Mouse (Mus musculus): Measurements from ENCODE around the gene Prr13. TPM values are rescaled to one million over a fixed set of nuclear protein-coding genes. Genes with fewer than 3 reads are reported as not detected.
A peak's percentile ranks its signal among the peaks of the same experiment; 100 is the strongest.

Prr13 gene
- total and polyA plus RNA-seq, 3 experiments, result 17.3 to 73.3 TPM; not detected in 1

- Histone ChIP-seq H3K36me3 (ENCODE audit: control insufficient read depth in 1 of 2, insufficient read depth in 2 of 2, low read length in 2 of 2) (peaks cover 39 to 41% of the 10 kb centered on the region in 2 experiments), H3K9me3 (replicated peaks; ENCODE audit: insufficient read depth, low read length) (no peaks in the 10 kb centered on the region), H3K4me3 (ENCODE audit: control insufficient read depth in 1 of 2, insufficient read depth in 1 of 2, low read depth in 2 of 2, low read length in 2 of 2) (peak overlapping the region; percentile 5 to 81; a peak in 3 of 4 replicates), H3K27me3 (ENCODE audit: control insufficient read depth in 1 of 2, insufficient read depth in 2 of 2, low read length in 2 of 2) (no peaks in the 10 kb centered on the region), H3K79me2 (ENCODE audit: control insufficient read depth, insufficient read depth, low read length, poor library complexity) (peaks cover 42% of the 10 kb centered on the region), H3K27ac (ENCODE audit: control insufficient read depth, low read depth, low read length) (no peak overlapping the region), H3K4me1 (ENCODE audit: control insufficient read depth in 1 of 2, insufficient read depth in 2 of 2, low read length in 2 of 2) (peaks cover 6 to 9% of the 10 kb centered on the region in 2 experiments; a peak in 2 of 4 replicates), H3K9ac (ENCODE audit: control insufficient read depth, low read depth, low read length, poor library complexity, severe bottlenecking) (peak overlapping the region; percentile 99)
- TF ChIP-seq CHD1 (IDR thresholded peaks at IDR 0.05; ENCODE audit: low read depth, low read length) (peak; percentile 30; the same call in 1 of the 2 replicates), TAL1 (IDR thresholded peaks at IDR 0.05; ENCODE audit: low read length) (no peak), ZNF384 (IDR thresholded peaks at IDR 0.05; ENCODE audit: low read depth, low read length) (0 out of 2 replicates have a peak, but pooled peaks have one; percentile 20), MAX (IDR thresholded peaks at IDR 0.05; ENCODE audit: low read length) (0 out of 2 replicates have a peak, but pooled peaks have one; percentile 20), KAT2A (conservative IDR thresholded peaks at IDR 0.05; ENCODE audit: low read depth, low read length) (no peak), ZC3H11A (IDR thresholded peaks at IDR 0.05; ENCODE audit: low read depth, low read length) (no peak), MYC (IDR thresholded peaks at IDR 0.05; ENCODE audit: low read depth, low read length) (no peak), USF1 (IDR thresholded peaks at IDR 0.05; ENCODE audit: low read depth, low read length) (no peak), MXI1 (IDR thresholded peaks at IDR 0.05; ENCODE audit: low read depth, low read length) (peak; percentile 58; the same call in 1 of the 2 replicates), HCFC1 (IDR thresholded peaks at IDR 0.05; ENCODE audit: low read depth, low read length) (0 out of 2 replicates have a peak, but pooled peaks have one; percentile 29), POLR2AphosphoS5 (IDR thresholded peaks at IDR 0.05; ENCODE audit: borderline replicate concordance, low read depth, low read length) (no peak), SIN3A (IDR thresholded peaks at IDR 0.05; ENCODE audit: low read length) (peak; percentile 14)
- DNase-seq (ENCODE audit: low read depth, low spot score), result no peak
These were observed 12.9 kb downstream of the Prr13 start for GRCm38 (mm10) chr15:102471727-102472126.

GRCm38 (mm10) chr15:102473246-102473645 is 14.4 kb downstream of the Prr13 start:
- TF ChIP-seq ETS1 (IDR thresholded peaks at IDR 0.05; ENCODE audit: low read depth, low read length), result no peak
- 0 out of 2 replicates have a peak, but pooled peaks have one; percentile 8 for TF ChIP-seq NRF1 (IDR thresholded peaks at IDR 0.05; ENCODE audit: insufficient read depth, low read depth, low read length, poor library complexity, severe bottlenecking)
- no peak overlapping the region for H3K4me3 ChIP-seq (ENCODE audit: control insufficient read depth in 1 of 2, insufficient read depth in 1 of 2, low read depth in 2 of 2, low read length in 2 of 2)
- peak overlapping the region; percentile 22; the same call in 1 of the 2 replicates for H3K9ac ChIP-seq (ENCODE audit: control insufficient read depth, low read depth, low read length, poor library complexity, severe bottlenecking)
- H3K79me2 ChIP-seq (ENCODE audit: control insufficient read depth, insufficient read depth, low read length, poor library complexity), result peaks cover 47% of the 10 kb centered on the region
- no peak overlapping the region for H3K27ac ChIP-seq (ENCODE audit: control insufficient read depth, low read depth, low read length)
- H3K4me1 ChIP-seq (ENCODE audit: control insufficient read depth in 1 of 2, insufficient read depth in 2 of 2, low read length in 2 of 2), result peaks cover 6 to 9% of the 10 kb centered on the region in 2 experiments; a peak in 2 of 4 replicates
- no peaks in the 10 kb centered on the region for H3K9me3 ChIP-seq (replicated peaks; ENCODE audit: insufficient read depth, low read length)
- H3K36me3 ChIP-seq (ENCODE audit: control insufficient read depth in 1 of 2, insufficient read depth in 2 of 2, low read length in 2 of 2), result peaks cover 43 to 46% of the 10 kb centered on the region in 2 experiments
- DNase-seq (ENCODE audit: low read depth, low spot score), result no peak
- H3K27me3 ChIP-seq (ENCODE audit: control insufficient read depth in 1 of 2, insufficient read depth in 2 of 2, low read length in 2 of 2), result no peaks in the 10 kb centered on the region

GRCm38 (mm10) chr15:102474520-102474919 is 15.7 kb downstream of the Prr13 start:
- peaks cover 40 to 57% of the 10 kb centered on the region in 2 experiments for H3K36me3 ChIP-seq (ENCODE audit: control insufficient read depth in 1 of 2, insufficient read depth in 2 of 2, low read length in 2 of 2)
- TF ChIP-seq USF2 (IDR thresholded peaks at IDR 0.05; ENCODE audit: borderline replicate concordance in 1 of 2, insufficient read depth in 1 of 2, low read depth in 1 of 2, low read length in 2 of 2), result no peak
- TF ChIP-seq GABPA (IDR thresholded peaks at IDR 0.05; ENCODE audit: low read depth, low read length), result no peak
- no peak for TF ChIP-seq MXI1 (IDR thresholded peaks at IDR 0.05; ENCODE audit: low read depth, low read length)
- TF ChIP-seq POLR2AphosphoS5 (IDR thresholded peaks at IDR 0.05; ENCODE audit: borderline replicate concordance, low read depth, low read length), result no peak
- TF ChIP-seq ELF1 (IDR thresholded peaks at IDR 0.05; ENCODE audit: low read depth, low read length), result no peak
- TF ChIP-seq EP300 (IDR thresholded peaks at IDR 0.05; ENCODE audit: low read depth in 1 of 2, low read length in 2 of 2), result no peak
- no peak for TF ChIP-seq MYC (IDR thresholded peaks at IDR 0.05; ENCODE audit: low read depth, low read length)
- TF ChIP-seq RAD21 (IDR thresholded peaks at IDR 0.05; ENCODE audit: low read depth, low read length), result no peak
- TF ChIP-seq E2F4 (IDR thresholded peaks at IDR 0.05; ENCODE audit: borderline replicate concordance, low read depth, low read length), result no peak
- no peak for TF ChIP-seq MAFK (IDR thresholded peaks at IDR 0.05; ENCODE audit: borderline replicate concordance, low read depth, low read length)
- no peak for TF ChIP-seq KAT2A (conservative IDR thresholded peaks at IDR 0.05; ENCODE audit: low read depth, low read length)
- TF ChIP-seq RCOR1 (IDR thresholded peaks at IDR 0.05; ENCODE audit: low read depth, low read length), result no peak
- no peak for TF ChIP-seq POLR2A (IDR thresholded peaks at IDR 0.05; ENCODE audit: control insufficient read depth in 1 of 2, insufficient read depth in 1 of 2, low read depth in 1 of 2, low read length in 2 of 2, poor library complexity in 1 of 2)
- H3K27ac ChIP-seq (ENCODE audit: control insufficient read depth, low read depth, low read length), result no peak overlapping the region
- H3K9me3 ChIP-seq (replicated peaks; ENCODE audit: insufficient read depth, low read length), result no peaks in the 10 kb centered on the region
- no peaks in the 10 kb centered on the region for H3K27me3 ChIP-seq (ENCODE audit: control insufficient read depth in 1 of 2, insufficient read depth in 2 of 2, low read length in 2 of 2)
- peaks cover 49% of the 10 kb centered on the region for H3K79me2 ChIP-seq (ENCODE audit: control insufficient read depth, insufficient read depth, low read length, poor library complexity)
- peaks cover 6 to 9% of the 10 kb centered on the region in 2 experiments; a peak in 2 of 4 replicates for H3K4me1 ChIP-seq (ENCODE audit: control insufficient read depth in 1 of 2, insufficient read depth in 2 of 2, low read length in 2 of 2)
- no peak overlapping the region for H3K9ac ChIP-seq (ENCODE audit: control insufficient read depth, low read depth, low read length, poor library complexity, severe bottlenecking)
- no peak for DNase-seq (ENCODE audit: low read depth, low spot score)
- no peak overlapping the region for H3K4me3 ChIP-seq (ENCODE audit: control insufficient read depth in 1 of 2, insufficient read depth in 1 of 2, low read depth in 2 of 2, low read length in 2 of 2)

All from MEL (cell line).